Mouse (Mus musculus) forebrain, embryonic 15.5 days (tissue): Measurements from ENCODE around the gene Dnaja4. TPM values are rescaled to one million over a fixed set of nuclear protein-coding genes. Genes with fewer than 3 reads are reported as not detected.

Source experiments
- ATAC-seq: fragments of 200-750 bp; cut with Nextera tagmentation; replicated peaks from 2 replicates; pipeline ENCODE4 v1.8.0; 2017; ENCODE audit warnings: mild to moderate bottlenecking, moderate TSS enrichment, moderate library complexity
- H3K27ac ChIP-seq: fragments of 300-500 bp; sonication (generic); replicated peaks from 2 replicates; pipeline ENCODE4 v1.5.1; 2015; ENCODE audit warnings: mild to moderate bottlenecking, inconsistent platforms
- H3K27me3 ChIP-seq: fragments of 300-500 bp; sonication (generic); 2 replicates; pipeline ENCODE4 v1.6.1; 2015; ENCODE audit warnings: inconsistent platforms
- H3K36me3 ChIP-seq: fragments of 300-500 bp; sonication (generic); 2 replicates; pipeline ENCODE4 v1.6.1; 2015; ENCODE audit warnings: mild to moderate bottlenecking, inconsistent platforms
- H3K4me1 ChIP-seq: fragments of 300-500 bp; sonication (generic); 2 replicates; pipeline ENCODE4 v1.6.1; 2015; ENCODE audit warnings: inconsistent platforms
- H3K4me2 ChIP-seq: fragments of 300-500 bp; sonication (generic); replicated peaks from 2 replicates; pipeline ENCODE4 v1.6.1; 2015; ENCODE audit warnings: mild to moderate bottlenecking, inconsistent platforms
- H3K4me3 ChIP-seq: fragments of 300-500 bp; sonication (generic); 2 replicates; pipeline ENCODE4 v1.5.1; 2015; ENCODE audit warnings: mild to moderate bottlenecking, inconsistent platforms
- H3K9ac ChIP-seq: fragments of 300-500 bp; sonication (generic); replicated peaks from 2 replicates; pipeline ENCODE4 v1.6.1; 2015; ENCODE audit warnings: mild to moderate bottlenecking, inconsistent platforms
- H3K9me3 ChIP-seq: fragments of 300-500 bp; sonication (generic); 2 replicates; pipeline ENCODE4 v1.6.1; 2016; ENCODE audit warnings: inconsistent platforms
- WGBS: fragments of 180-500 bp; shearing (Covaris S2); methylation state at CpG from one replicate; pipeline ENCODE4 v1.1.7; 2015; ENCODE audit warnings: mixed read lengths; 5-methylcytosine and 5-hydroxymethylcytosine counted together
- polyA plus RNA-seq: library from polyadenylated mRNA; unstranded; fragments of >200 nt; fragmentation: Nextera tagmentation; extraction: Ambion mirVana; gene quantifications from 2 replicates; pipeline ENCODE4 v1.2.1, GENCODE M21; 2015

Dnaja4 gene
- polyA plus RNA-seq, 1 experiment from 2014 or later = 6.5 TPM

DNA sequence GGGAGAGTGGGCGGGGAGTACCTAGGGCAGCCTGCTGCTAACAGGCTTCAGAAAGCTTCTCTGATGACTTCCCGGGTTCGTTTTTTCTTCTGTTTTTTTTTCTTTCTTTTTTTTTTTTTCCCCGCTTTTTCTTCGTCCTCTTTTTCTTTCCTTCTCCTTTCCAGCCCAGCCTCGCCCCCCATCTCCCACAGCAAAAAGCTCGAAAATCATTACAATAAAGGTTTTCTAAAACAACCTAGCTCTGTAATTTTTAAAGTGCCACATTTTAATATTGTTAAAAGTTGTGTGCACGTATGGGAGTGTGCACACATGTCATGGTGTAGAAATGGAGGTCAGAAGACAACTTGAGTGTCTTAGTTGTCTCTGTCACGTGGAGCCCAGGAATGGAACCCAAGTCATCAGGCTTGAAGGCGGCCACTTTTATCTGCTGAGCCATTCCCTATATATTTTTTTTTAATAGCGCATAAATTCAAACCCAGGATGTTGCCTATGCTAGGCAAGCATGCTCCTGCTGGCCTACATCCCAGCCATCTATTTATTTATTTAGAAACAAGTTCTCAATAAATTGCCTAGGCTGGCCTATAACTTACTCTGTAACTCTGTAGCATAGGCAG lies 36.1 kb downstream of the Dnaja4 start:
- no peak for ATAC-seq
- H3K27ac ChIP-seq = peak overlapping the region; percentile 57
- peaks cover 2% of the 10 kb centered on the region; the same call in 1 of the 2 replicates for H3K36me3 ChIP-seq
- no peaks in the 10 kb centered on the region for H3K27me3 ChIP-seq
- no peaks in the 10 kb centered on the region for H3K9me3 ChIP-seq
- H3K9ac ChIP-seq = peak overlapping the region; percentile 66
- H3K4me3 ChIP-seq = peak overlapping the region; percentile 64
- peaks cover 21% of the 10 kb centered on the region for H3K4me1 ChIP-seq
- WGBS = 20% methylated on average over 11 of the region's 11 CpGs
- peak overlapping the region; percentile 73 for H3K4me2 ChIP-seq

DNA sequence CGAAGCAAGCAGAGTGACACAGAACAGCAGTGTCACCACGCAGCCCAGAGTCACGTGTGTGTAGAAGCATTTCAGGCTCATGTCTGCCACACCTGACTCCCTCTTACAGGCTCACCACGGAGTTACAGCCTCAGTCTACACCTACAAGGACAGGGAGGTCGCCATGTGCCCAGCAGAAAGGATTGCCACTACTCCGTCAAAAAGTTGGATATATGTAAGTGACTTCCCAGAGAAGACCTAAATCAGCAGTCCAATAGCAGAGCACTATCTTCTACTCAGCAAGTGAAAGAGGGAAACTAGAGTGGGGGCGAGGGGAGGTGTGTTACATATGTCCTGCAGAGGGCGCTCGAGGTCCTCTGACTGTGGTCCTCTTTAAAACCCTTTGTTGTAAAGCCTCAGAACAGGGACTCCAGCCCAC lies 37.6 kb downstream of the Dnaja4 start:
- Histone ChIP-seq H3K9me3 (no peaks in the 10 kb centered on the region), H3K27ac (no peak overlapping the region), H3K4me2 (no peak overlapping the region), H3K9ac (no peak overlapping the region), H3K4me1 (peaks cover 21% of the 10 kb centered on the region), H3K36me3 (no peaks in the 10 kb centered on the region), H3K27me3 (no peaks in the 10 kb centered on the region), H3K4me3 (no peak overlapping the region)
- 17% methylated on average over 9 of the region's 9 CpGs for WGBS
- no peak for ATAC-seq

DNA sequence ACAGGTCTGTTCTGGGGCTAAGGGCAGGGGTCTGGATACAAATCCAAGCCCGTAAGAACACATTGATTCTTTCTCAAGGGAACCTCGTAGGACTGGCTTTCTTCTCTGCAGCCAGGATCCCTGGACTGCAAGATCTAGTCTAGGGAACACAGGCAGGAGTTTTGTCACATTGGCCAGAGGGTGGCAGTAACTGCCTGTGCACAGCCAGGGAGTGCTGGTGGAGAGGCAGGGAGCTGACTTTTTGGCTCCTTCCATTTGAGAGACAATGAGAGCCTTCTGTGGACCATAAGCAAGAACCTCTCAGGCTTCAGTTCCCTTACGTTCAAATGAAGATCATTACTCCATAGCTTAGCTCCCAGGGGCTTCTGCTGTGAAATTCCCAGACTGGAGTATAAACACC lies 39.7 kb downstream of the Dnaja4 start:
- WGBS = 38% methylated on average over 3 of the region's 3 CpGs
- ATAC-seq = no peak

DNA sequence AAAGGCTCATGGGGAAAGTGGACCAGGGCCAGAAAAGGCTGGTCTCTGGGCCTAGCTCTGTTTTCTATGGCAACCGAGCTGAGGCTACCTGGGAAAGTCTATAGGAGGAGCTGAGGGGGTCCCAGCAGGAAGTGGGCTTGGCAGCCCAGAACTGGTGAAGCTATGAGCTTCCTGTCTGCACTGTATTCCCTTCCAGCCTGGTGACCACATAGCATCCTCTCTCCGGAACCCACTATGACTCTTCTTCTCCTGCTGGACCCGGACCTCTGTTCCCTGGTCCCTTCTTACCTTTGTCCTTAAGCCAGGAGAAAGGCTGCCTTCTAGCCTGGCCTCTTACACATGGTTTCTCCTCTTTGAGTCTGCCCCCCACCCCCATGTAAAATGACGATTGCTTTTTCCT lies 45.2 kb downstream of the Dnaja4 start:
- no peaks in the 10 kb centered on the region for H3K9me3 ChIP-seq
- H3K4me2 ChIP-seq = no peak overlapping the region
- no peak overlapping the region for H3K4me3 ChIP-seq
- H3K36me3 ChIP-seq = no peaks in the 10 kb centered on the region
- H3K27ac ChIP-seq = no peak overlapping the region
- no peak overlapping the region for H3K9ac ChIP-seq
- H3K27me3 ChIP-seq = no peaks in the 10 kb centered on the region
- no peak for ATAC-seq
- H3K4me1 ChIP-seq = 0 out of 2 replicates have a peak, but pooled peaks cover 3% of the 10 kb centered on the region
- 84% methylated on average over 4 of the region's 4 CpGs for WGBS

More for the DNA sequence above, 39.7 kb downstream of the Dnaja4 start:
- H3K4me3 ChIP-seq = no peak overlapping the region
- no peaks in the 10 kb centered on the region for H3K27me3 ChIP-seq
- no peak overlapping the region for H3K27ac ChIP-seq
- H3K9me3 ChIP-seq = no peaks in the 10 kb centered on the region
- no peak overlapping the region for H3K4me2 ChIP-seq
- peaks cover 11% of the 10 kb centered on the region for H3K4me1 ChIP-seq
- no peaks in the 10 kb centered on the region for H3K36me3 ChIP-seq
- no peak overlapping the region for H3K9ac ChIP-seq

DNA sequence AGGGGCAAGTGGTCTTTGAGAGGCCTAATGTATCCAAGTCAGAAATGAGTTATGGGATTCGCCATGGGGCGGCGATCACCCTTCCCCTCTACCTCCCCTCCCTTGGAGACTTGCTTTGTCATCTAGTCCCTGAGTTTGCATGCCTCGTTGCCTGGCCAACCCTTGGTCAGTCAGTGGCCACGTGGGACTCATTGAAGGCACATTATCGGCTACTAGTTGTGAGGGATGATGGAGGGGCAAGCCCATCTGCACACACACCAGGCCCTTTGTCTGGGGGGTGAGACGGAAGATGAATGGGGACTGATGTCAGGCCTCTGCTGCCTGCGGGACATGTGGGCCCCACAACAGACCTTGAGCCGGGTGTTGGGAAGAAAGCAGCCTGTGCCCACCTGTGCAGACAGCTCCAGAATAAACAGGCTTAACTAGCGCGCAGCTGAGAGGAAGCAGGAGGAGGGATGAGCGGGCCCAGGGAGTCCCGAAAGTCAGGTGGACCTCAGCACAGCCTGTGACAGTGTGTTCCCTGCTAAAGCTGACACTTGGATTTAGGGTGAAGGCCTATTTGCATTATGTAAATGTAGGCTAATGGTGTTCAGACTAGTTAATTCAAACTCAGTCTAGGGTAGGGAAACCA lies 47.2 kb downstream of the Dnaja4 start:
- no peak overlapping the region for H3K27ac ChIP-seq
- WGBS = 56% methylated on average over 13 of the region's 13 CpGs
- ATAC-seq = no peak

GRCm38 (mm10) chr9:54750215-54750981 lies 51.7 kb downstream of the Dnaja4 start:
- Histone ChIP-seq H3K36me3 (no peaks in the 10 kb centered on the region), H3K4me2 (no peak overlapping the region), H3K4me3 (no peak overlapping the region), H3K27ac (no peak overlapping the region), H3K27me3 (no peaks in the 10 kb centered on the region), H3K9me3 (no peaks in the 10 kb centered on the region), H3K9ac (no peak overlapping the region), H3K4me1 (0 out of 2 replicates have a peak, but pooled peaks cover 3% of the 10 kb centered on the region)
- WGBS = 85% methylated on average over 7 of the region's 7 CpGs
- ATAC-seq = no peak

More for the DNA sequence above, 47.2 kb downstream of the Dnaja4 start:
- Histone ChIP-seq H3K27me3 (no peaks in the 10 kb centered on the region), H3K4me2 (no peak overlapping the region), H3K36me3 (no peaks in the 10 kb centered on the region), H3K9me3 (no peaks in the 10 kb centered on the region), H3K4me1 (0 out of 2 replicates have a peak, but pooled peaks cover 3% of the 10 kb centered on the region), H3K4me3 (no peak overlapping the region), H3K9ac (no peak overlapping the region)

DNA sequence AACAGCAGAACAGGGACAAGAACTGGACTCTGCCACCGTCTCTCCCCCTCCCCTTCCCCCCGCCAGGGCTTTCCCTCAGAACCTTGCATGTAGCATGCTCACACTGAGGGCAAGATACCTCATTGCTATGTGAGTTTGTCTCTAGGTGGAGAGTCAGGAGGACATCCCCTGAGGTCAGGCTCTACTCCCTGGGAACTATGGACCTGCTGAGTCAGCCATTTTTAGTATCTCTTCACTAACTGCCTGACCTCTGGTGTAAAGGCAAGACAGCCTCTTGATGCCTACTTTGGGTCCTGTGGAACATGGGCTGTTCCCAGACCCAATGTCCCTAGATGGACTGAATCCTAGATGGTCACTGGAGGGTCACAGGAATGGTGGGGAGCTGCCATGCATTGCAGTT lies 53.0 kb downstream of the Dnaja4 start:
- H3K27ac ChIP-seq = no peak overlapping the region
- no peak for ATAC-seq

DNA sequence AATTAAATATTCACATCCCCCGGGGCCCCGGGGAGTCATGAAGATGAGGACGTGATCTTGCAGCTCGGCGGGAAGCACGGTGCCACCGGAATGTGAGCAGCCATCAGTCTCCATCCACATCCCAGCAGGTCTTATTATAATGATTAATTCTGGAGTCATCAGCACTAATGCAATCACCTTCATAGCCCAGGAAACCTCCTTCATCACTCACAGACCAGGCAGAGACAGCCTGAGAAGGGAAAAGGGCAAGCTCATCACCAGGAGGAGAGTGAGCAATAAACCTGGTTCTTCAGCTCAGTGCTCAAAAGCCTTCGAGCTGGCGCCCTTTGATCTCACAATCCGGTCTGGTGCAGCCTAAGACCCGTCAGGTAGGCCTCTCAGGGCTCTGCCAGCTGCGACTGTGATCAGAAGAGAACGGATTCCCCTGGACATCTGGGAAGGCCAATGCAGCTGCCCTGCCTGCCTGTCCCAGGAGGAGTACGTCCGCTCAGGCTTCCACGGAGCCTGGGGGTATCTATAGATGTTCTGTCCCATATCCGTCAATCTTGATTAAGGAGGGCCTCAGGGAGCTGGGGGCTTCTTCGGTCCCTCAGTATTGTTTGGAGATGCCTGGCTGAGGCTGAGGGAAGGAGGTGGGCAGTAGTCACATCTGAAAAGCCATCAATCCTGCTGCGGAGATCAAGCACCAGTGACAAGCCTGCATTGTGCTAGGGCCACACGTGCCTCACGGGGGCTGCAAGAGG lies 53.7 kb downstream of the Dnaja4 start:
- Histone ChIP-seq H3K27me3 (no peaks in the 10 kb centered on the region), H3K4me1 (no peaks in the 10 kb centered on the region), H3K36me3 (no peaks in the 10 kb centered on the region), H3K9me3 (no peaks in the 10 kb centered on the region), H3K4me3 (no peak overlapping the region), H3K27ac (no peak overlapping the region), H3K4me2 (no peak overlapping the region), H3K9ac (no peak overlapping the region)
- WGBS = 27% methylated on average over 21 of the region's 21 CpGs
- no peak for ATAC-seq

More for the DNA sequence above, 53.0 kb downstream of the Dnaja4 start:
- no peaks in the 10 kb centered on the region for H3K4me1 ChIP-seq
- no peaks in the 10 kb centered on the region for H3K9me3 ChIP-seq
- no peak overlapping the region for H3K4me3 ChIP-seq
- no peak overlapping the region for H3K9ac ChIP-seq
- no peaks in the 10 kb centered on the region for H3K27me3 ChIP-seq
- no peaks in the 10 kb centered on the region for H3K36me3 ChIP-seq
- no peak overlapping the region for H3K4me2 ChIP-seq
- 98% methylated on average over 2 of the region's 2 CpGs for WGBS

DNA sequence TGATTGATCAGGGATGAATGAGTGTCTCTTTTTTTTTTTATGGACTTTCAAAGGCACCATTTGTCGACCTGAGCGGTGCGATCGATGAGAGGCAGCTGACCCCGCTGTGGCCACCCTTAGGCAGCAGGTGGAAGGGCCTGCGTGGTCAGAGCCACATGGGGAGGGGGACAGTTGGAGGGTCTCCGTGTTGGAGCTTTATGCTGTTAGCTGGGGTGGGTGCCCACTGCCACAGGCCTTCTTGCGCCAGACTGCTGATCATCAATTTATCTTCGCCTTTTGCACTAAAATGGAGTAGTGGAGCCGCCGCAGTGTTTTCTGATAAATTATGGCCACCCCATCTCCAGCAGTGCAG lies 54.2 kb downstream of the Dnaja4 start:
- Histone ChIP-seq H3K9ac (no peak overlapping the region), H3K27ac (no peak overlapping the region), H3K9me3 (no peaks in the 10 kb centered on the region), H3K36me3 (no peaks in the 10 kb centered on the region), H3K4me1 (no peaks in the 10 kb centered on the region), H3K27me3 (no peaks in the 10 kb centered on the region), H3K4me3 (no peak overlapping the region), H3K4me2 (no peak overlapping the region)
- no peak for ATAC-seq
- 56% methylated on average over 11 of the region's 11 CpGs for WGBS

- Histone ChIP-seq H3K9ac (no peak overlapping the region), H3K9me3 (no peaks in the 10 kb centered on the region), H3K4me2 (no peak overlapping the region), H3K4me3 (no peak overlapping the region), H3K27me3 (peaks cover 19% of the 10 kb centered on the region), H3K36me3 (no peaks in the 10 kb centered on the region), H3K4me1 (peaks cover 5% of the 10 kb centered on the region), H3K27ac (no peak overlapping the region)
- WGBS = 12% methylated on average over 6 of the region's 6 CpGs
- ATAC-seq = no peak
Measured at GRCm38 (mm10) chr9:54759592-54759991, 60.9 kb downstream of the Dnaja4 start.

- 20% methylated on average over 12 of the region's 12 CpGs for WGBS
- H3K9ac ChIP-seq = no peak overlapping the region
- H3K36me3 ChIP-seq = no peaks in the 10 kb centered on the region
- peak overlapping the region; percentile 38 for H3K4me3 ChIP-seq
- no peak overlapping the region for H3K27ac ChIP-seq
- H3K27me3 ChIP-seq = peaks cover 37% of the 10 kb centered on the region
- no peaks in the 10 kb centered on the region for H3K9me3 ChIP-seq
- no peak for ATAC-seq
- peaks cover 28% of the 10 kb centered on the region for H3K4me1 ChIP-seq
- peak overlapping the region; percentile 75 for H3K4me2 ChIP-seq
Measured at GRCm38 (mm10) chr9:54764091-54764490, 65.4 kb downstream of the Dnaja4 start.
